Mouse (Mus musculus): ENCODE measurements at regions not wholly inside any gene's neighbourhood (a gene's known extent, or its start where the extent isn't known, plus 50 kb on each side); places are given as distances from the start of the nearest gene placed in this dataset.

- intact Hi-C loops (cut with DNase I): no loop called here
- DNase-seq (ENCODE audit: low spot score in 2 of 2): peak in 1 of 2 experiments; percentile 38
Measured at GRCm38 (mm10) chr1:186454393-186455085, 251.2 kb downstream of the Tgfb2 start.

GRCm38 (mm10) chr1:186448841-186449650 is 256.7 kb downstream of the Tgfb2 start:
- no peak for DNase-seq (ENCODE audit: low spot score in 2 of 2)
- intact Hi-C loops (cut with DNase I): no loop called here

DNA sequence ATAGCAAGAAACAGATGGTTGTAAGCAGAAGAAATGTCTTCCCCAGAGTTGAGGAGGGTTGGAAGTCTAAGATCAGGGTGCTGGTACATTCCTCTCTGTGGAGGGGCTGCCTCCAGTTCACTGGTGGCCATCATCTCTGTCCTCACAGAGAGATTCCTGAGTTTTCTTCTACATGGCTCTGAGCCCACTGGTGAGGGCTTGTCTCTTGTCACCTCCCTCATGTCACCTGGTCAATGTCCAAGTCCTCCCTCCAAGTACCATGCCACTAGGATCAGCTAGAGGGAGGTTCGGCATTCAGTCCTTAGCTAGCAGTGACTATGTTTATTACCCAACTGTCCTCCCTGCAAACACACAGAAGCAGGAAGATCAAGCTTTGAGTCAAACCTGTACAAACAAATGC is 258.3 kb downstream of the Tgfb2 start:
- intact Hi-C loops (cut with DNase I): no loop called here
- DNase-seq (ENCODE audit: low spot score in 2 of 2): no peak

DNA sequence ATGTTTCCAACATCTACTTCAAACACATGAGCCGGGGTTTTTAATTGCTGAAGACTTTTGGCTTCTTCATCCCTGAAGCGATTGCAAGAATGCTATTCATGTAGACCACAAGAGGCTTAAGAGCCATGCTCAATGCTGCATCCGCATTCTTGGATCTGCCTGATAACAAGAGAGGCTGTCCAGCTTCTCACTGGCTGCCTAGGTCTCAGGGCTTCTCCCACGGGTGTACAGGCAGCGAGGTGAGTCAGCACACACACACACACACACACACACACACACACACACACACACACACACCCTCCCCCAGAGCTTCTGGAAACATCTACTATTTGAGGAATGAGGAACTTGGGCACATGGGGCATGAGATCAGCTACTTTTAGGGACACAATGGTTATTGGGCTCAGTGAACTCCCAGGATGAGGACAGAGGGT is 261.1 kb downstream of the Tgfb2 start:
- DNase-seq (ENCODE audit: low spot score in 2 of 2): no peak
- intact Hi-C loops (cut with DNase I): no loop called here

GRCm38 (mm10) chr1:186442160-186442559 is 263.6 kb downstream of the Tgfb2 start:
- no peak for DNase-seq (ENCODE audit: low spot score in 2 of 2)
- intact Hi-C loops (cut with DNase I): no loop called here

DNA sequence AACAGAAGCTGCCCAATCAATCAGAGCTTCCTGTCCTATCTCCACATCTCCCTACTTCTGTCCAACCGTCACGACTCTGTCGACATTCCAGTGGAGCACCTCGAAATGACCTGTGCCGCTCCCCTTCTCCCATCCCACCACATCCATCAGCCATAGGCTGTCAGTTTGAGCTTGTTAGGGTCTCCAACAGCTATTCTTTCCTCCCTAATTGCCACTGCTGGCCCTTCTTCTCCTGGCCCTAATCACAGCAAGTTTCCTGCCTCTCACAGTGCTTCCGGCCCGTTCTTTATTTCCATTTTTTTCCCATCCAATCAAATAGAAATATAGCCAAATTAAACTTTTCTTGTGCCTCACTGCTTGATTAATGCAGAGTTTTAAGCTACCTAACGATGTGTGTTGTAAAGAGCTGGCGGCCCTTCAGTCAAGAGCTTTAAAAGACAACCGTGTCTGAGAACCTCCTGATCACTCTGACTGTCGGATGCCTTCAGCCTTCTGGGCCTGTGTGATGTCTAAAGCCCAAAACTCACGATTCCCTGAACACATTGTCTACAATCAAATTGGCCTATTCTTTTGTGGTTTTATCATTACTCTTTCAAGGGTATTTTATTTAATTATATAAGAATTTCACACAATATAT is 270.3 kb downstream of the Tgfb2 start:
- intact Hi-C loops (cut with DNase I): no loop called here
- no peak for DNase-seq (ENCODE audit: low spot score in 2 of 2)

GRCm38 (mm10) chr1:186434782-186435181 is 271.0 kb downstream of the Tgfb2 start:
- DNase-seq (ENCODE audit: low spot score in 2 of 2): peak in 1 of 2 experiments; percentile 29
- intact Hi-C loops (cut with DNase I): no loop called here

- no peak for DNase-seq (ENCODE audit: low spot score in 2 of 2)
- intact Hi-C loops (cut with DNase I): no loop called here
Measured at GRCm38 (mm10) chr1:186434007-186434406, 271.8 kb downstream of the Tgfb2 start.

DNA sequence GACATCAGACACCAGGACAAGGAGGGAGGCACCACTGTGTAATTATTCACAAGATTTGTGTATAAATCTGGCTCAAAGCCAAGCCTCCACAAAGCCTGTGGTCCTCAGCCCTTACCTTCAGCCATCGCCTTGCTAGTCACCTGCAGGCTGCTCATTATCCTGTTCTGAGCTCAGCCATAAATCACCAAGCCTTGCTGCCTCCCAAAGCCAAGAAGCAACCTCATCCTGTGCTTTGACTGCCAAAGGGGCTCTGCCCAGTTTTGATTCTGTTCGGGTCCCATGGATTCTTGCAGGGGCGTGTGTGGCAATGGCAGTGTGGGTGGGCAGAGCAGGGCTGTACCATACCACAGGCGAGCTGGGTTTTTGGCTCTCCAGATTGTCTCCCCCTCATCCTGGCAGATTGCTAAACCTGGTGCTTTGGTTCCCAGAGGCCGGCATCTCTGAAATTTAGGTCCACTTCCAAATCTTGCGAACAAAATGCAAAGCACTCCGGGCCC is 272.6 kb downstream of the Tgfb2 start:
- peak in 1 of 2 experiments; percentile 52 for DNase-seq (ENCODE audit: low spot score in 2 of 2)
- intact Hi-C loops (cut with DNase I): no loop called here

DNA sequence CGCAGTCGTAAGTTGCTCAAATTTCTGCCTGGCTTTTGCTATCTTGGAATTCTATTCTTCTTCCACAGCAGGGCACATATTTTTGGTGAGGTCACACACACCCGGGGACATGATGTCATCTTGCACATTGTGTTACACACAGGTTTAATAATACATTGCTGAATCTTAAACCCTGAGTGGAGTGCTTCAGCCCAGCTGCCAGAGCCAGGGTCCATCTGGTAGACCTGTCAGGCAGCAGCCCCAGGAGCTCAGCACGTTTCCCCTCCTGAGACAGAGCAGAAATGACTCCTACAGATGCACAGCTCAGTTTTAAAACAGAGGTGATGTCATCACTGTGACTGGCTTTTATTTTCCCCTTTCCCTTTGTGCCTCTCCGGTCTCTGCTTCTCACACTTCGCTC is 280.4 kb downstream of the Tgfb2 start:
- no peak for DNase-seq (ENCODE audit: low spot score in 2 of 2)
- intact Hi-C loops (cut with DNase I): no loop called here

- intact Hi-C loops (cut with DNase I): no loop called here
- no peak for DNase-seq (ENCODE audit: low spot score in 2 of 2)
Measured at GRCm38 (mm10) chr1:186424084-186424483, 281.7 kb downstream of the Tgfb2 start.

GRCm38 (mm10) chr1:186417101-186417500 is 288.7 kb downstream of the Tgfb2 start:
- DNase-seq (ENCODE audit: low spot score in 2 of 2): no peak
- intact Hi-C loops (cut with DNase I): no loop called here

GRCm38 (mm10) chr1:186415321-186415720 is 290.5 kb downstream of the Tgfb2 start:
- intact Hi-C loops (cut with DNase I): no loop called here
- no peak for DNase-seq (ENCODE audit: low spot score in 2 of 2)

GRCm38 (mm10) chr1:186413886-186414245 is 291.9 kb downstream of the Tgfb2 start:
- DNase-seq (ENCODE audit: low spot score in 2 of 2): no peak
- intact Hi-C loops (cut with DNase I): no loop called here

GRCm38 (mm10) chr1:186413064-186413885 is 292.5 kb downstream of the Tgfb2 start:
- intact Hi-C loops (cut with DNase I): no loop called here
- DNase-seq (ENCODE audit: low spot score in 2 of 2): peak; percentile 27 to 49

DNA sequence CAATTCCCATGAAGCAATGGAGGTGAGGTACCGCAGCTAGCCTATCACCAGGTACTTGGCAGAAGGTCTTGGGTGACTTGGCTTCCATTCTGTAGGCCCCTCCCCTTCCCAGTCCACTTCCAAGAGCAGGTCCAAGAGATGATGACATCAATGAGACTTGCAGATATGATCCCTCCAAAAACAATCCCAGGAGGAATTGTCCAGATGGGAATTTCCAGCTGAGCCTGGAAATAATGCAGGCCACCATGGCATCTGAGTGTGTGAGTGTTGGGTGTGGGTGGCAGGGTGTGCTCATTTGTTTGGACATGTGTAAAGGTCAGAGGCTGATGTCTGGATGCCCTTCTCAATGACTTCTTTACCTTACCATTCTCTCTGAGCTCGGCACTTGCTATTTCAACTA is 293.5 kb downstream of the Tgfb2 start:
- DNase-seq (ENCODE audit: low spot score in 2 of 2): no peak
- intact Hi-C loops (cut with DNase I): no loop called here

DNA sequence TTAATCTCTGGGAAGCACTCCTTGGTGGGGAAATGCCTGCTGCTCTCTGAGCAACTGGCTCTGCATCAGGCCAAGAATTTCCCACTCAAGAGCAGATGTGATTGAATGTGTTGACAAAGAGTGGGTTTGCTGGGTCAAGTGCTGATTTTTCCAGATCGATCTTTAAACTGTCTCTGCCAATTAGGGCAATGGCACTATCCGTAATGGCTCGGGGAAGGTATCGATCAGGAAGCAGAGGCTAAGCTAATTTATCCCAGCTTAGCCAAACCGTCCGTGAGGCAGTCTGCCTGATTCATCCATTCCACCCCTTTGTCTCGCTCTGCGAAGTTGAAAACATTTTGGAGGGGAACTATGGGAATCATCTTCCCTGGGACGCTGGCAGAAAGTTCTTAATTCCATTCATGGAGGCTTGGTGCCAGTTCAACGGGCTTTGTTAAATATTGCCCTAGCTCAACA is 291.9 kb upstream of the Lyplal1 start:
- intact Hi-C loops (cut with DNase I): no loop called here

DNA sequence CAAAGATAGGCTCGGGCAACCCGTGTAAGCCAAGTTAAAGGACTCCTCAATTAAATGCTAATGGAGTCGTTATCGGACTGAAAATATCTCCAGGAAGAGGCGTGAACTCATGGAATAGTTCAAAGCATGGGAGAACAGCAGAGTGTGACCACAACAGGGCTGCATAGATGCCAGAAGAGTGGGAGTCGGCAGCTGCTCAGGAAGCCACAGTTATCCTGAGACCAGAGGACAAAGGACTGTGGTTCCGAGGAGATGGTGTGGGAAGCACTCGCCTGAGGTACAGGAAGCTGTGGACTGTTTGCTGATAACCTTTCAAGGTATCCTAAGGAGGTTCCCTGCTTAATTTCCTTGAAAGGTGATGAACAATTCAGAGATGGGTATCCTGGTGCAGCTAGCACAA is 290.5 kb upstream of the Lyplal1 start:
- intact Hi-C loops (cut with DNase I): no loop called here
- DNase-seq (ENCODE audit: low spot score in 2 of 2): no peak

More for the DNA sequence above, 291.9 kb upstream of the Lyplal1 start:
- DNase-seq (ENCODE audit: low spot score in 2 of 2): no peak

DNA sequence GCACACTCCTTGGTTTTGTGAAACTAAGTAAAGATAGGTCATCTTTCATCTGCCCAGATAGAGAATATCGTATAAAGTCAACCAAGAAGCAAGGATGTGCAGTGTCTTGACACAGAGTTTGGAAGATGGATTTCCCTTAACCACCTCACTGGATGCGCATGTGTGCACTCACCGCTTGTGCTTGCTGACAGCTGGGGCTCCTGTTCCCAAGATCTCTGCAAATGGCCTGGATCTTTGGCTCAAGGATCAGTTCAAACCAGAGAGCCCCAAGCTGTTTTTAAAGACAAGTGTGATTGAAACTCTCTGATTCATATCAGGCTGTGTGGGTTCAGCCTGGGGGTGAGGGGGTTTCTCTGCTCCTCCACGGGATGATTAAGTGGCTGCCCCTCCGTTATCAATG is 288.6 kb upstream of the Lyplal1 start:
- intact Hi-C loops (cut with DNase I): no loop called here
- DNase-seq (ENCODE audit: low spot score in 2 of 2): no peak

DNA sequence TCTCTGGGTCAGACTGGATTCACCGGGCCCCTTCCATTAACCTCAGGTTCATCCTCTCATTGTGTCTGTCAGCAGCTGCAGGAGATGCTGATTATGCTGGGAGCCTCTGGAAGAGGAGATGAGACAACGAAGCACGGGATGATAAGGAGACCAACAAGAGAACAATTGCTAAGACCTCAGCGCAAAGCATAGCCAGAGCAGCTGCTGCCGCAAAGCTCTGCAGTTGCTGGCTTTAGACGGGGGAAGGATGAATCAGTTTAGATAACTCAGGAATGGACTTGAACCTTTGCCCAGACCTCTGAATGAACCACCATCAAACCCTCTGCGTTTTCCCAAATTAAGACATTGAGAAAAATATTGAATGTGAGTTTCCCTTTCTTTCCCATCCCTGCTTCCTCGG is 282.7 kb upstream of the Lyplal1 start:
- intact Hi-C loops (cut with DNase I): loop anchor here (10.0 kb wide), 1 partner anchor 715 kb away; no protein-coding TSS in a partner anchor
- DNase-seq (ENCODE audit: low spot score in 2 of 2): no peak

Measured in left cerebral cortex, postnatal 25 days (tissue).